18 mouse cellular contexts compared by ENCODE assay signal in the genomic region with DNA sequence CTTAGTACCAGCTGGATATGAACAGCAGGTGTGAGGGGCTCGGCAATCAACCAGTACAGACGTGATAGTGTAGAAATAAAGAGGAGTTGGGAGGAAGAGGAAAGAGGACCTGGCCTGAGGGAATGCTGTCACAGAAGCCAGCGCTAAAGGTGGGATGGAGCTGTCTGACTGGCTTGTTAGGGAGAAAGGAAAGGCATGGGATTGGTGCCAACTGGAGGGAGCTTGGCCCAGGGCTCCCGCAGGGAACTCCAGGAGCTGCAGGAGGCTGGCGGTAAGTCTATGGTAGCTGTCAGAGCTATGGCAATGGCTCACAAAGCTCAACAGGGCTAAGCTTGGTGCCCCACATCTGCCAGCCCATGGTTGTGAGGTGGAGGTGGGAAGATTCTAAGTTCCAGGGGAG. TPM values are rescaled to one million over a fixed set of nuclear protein-coding genes. Genes with fewer than 3 reads are reported as not detected.
DNase-seq lines count a peak whose midpoint lies in the region; ATAC-seq lines count a peak whose summit lies in the region.
"Had no signal": no experiment of that assay in that cellular context is flagged by ENCODE, and none has a peak within 500 bp of the region (broad histone marks: within the 10 kb centered on the region; RNA-seq: fewer than 3 reads in every experiment).

No protein-coding gene starts in this region.

- H3K36me3 ChIP-seq in midbrain, embryonic 14.5 days (ENCODE audit: control insufficient read depth, insufficient read depth, low read length), result no peaks in the 10 kb centered on the region
- H3K36me3 ChIP-seq in midbrain, embryonic 15.5 days (replicated peaks), result no peaks in the 10 kb centered on the region
- H3K36me3 ChIP-seq: embryonic facial prominence, embryonic 15.5 days; hindbrain, embryonic 12.5 days; liver, embryonic 12.5 days had no signal

- no peaks in the 10 kb centered on the region for H3K9me3 ChIP-seq in midbrain, embryonic 14.5 days (ENCODE audit: control insufficient read depth, low read length)
- H3K9me3 ChIP-seq in midbrain, embryonic 15.5 days, result no peaks in the 10 kb centered on the region
- H3K9me3 ChIP-seq: embryonic facial prominence, embryonic 15.5 days; hindbrain, embryonic 12.5 days; liver, embryonic 12.5 days had no signal

- peak; percentile 25 for DNase-seq in cerebellum, adult 11-12 months
- no peak for DNase-seq in cerebellum, postnatal 36 days
- peak; percentile 47 for DNase-seq in kidney, postnatal 14 days
- no peak for DNase-seq in kidney, adult 11 months
- DNase-seq in midbrain, embryonic 14.5 days, result no peak
- DNase-seq in ZHBTc4 (ENCODE audit: low read depth, low spot score), result peak; percentile 34
- DNase-seq: adrenal gland, adult 2 months; embryo, embryonic 11 days; heart, postnatal 10 days; left cerebral cortex, postnatal 4 days; thymus, postnatal 25 days had no signal

- H3K27me3 ChIP-seq in midbrain, embryonic 14.5 days (ENCODE audit: control insufficient read depth, insufficient read depth, low read length), result no peaks in the 10 kb centered on the region
- peaks cover 11% of the 10 kb centered on the region for H3K27me3 ChIP-seq in midbrain, embryonic 15.5 days (replicated peaks)

- H3K4me1 ChIP-seq in midbrain, embryonic 14.5 days (ENCODE audit: control insufficient read depth, insufficient read depth, low read length), result peaks cover 8% of the 10 kb centered on the region
- peaks cover 22% of the 10 kb centered on the region for H3K4me1 ChIP-seq in midbrain, embryonic 15.5 days

- no peak overlapping the region for H3K4me3 ChIP-seq in midbrain, embryonic 14.5 days (replicated peaks; ENCODE audit: low read depth, low read length)
- H3K4me3 ChIP-seq in midbrain, embryonic 15.5 days, result no peak overlapping the region
- H3K4me3 ChIP-seq: embryonic facial prominence, embryonic 15.5 days; hindbrain, embryonic 12.5 days; left cerebral cortex, adult 2 months; liver, embryonic 12.5 days had no signal

- no peak overlapping the region for H3K27ac ChIP-seq in midbrain, embryonic 14.5 days (replicated peaks; ENCODE audit: low read depth, low read length)
- H3K27ac ChIP-seq in midbrain, embryonic 15.5 days, result no peak overlapping the region
- H3K27ac ChIP-seq: embryonic facial prominence, embryonic 15.5 days; hindbrain, embryonic 12.5 days; left cerebral cortex, adult 2 months; liver, embryonic 12.5 days had no signal

- 36% methylated on average over 5 of the region's 5 CpGs for WGBS in midbrain, embryonic 14.5 days
- 35% methylated on average over 5 of the region's 5 CpGs for WGBS in midbrain, embryonic 15.5 days

- 0 out of 2 replicates have a peak overlapping the region, but pooled peaks have one; percentile 3 for H3K9ac ChIP-seq in midbrain, embryonic 14.5 days (replicated peaks; ENCODE audit: low read length)
- no peak overlapping the region for H3K9ac ChIP-seq in midbrain, embryonic 15.5 days
- H3K9ac ChIP-seq: embryonic facial prominence, embryonic 15.5 days; liver, embryonic 12.5 days had no signal

- no peak for ATAC-seq in midbrain, embryonic 14.5 days (ENCODE audit: low FRiP score, low TSS enrichment)
- ATAC-seq in midbrain, embryonic 15.5 days (replicated peaks), result no peak
- ATAC-seq: forebrain, embryonic 16.5 days; inflammation-experienced regulatory T-cells, adult 6 months; liver, embryonic 12.5 days had no signal

- H3K4me2 ChIP-seq in midbrain, embryonic 14.5 days (ENCODE audit: low read length), result no peak overlapping the region
- no peak overlapping the region for H3K4me2 ChIP-seq in midbrain, embryonic 15.5 days
- H3K4me2 ChIP-seq: embryonic facial prominence, embryonic 15.5 days; hindbrain, embryonic 12.5 days; liver, embryonic 12.5 days had no signal

RNA-seq across cellular contexts. Expression of a gene that starts 3.5 kb away (rescaled TPM):
- polyA plus RNA-seq in midbrain, embryonic 14.5 days (2014; fragmentation: Nextera tagmentation; extraction: Ambion mirVana), result 46.5 and 54.0 TPM in 2 replicates
- 69.2 and 69.9 TPM in 2 replicates for polyA plus RNA-seq in midbrain, embryonic 15.5 days (2015; fragmentation: Nextera tagmentation; extraction: Ambion mirVana)

RNA-seq across cellular contexts. Expression of a gene that starts 5.0 kb away (rescaled TPM):
- 2,701 and 2,857 TPM in 2 replicates for polyA plus RNA-seq in midbrain, embryonic 14.5 days (2014; fragmentation: Nextera tagmentation; extraction: Ambion mirVana)
- polyA plus RNA-seq in midbrain, embryonic 15.5 days (2015; fragmentation: Nextera tagmentation; extraction: Ambion mirVana), result 2,076 and 2,093 TPM in 2 replicates

RNA-seq across cellular contexts. Expression of a gene that starts 9.7 kb away (rescaled TPM):
- polyA plus RNA-seq in midbrain, embryonic 14.5 days (2014; fragmentation: Nextera tagmentation; extraction: Ambion mirVana), result 0.40 and 0.96 TPM in 2 replicates
- polyA plus RNA-seq in midbrain, embryonic 15.5 days (2015; fragmentation: Nextera tagmentation; extraction: Ambion mirVana), result 1.9 and 2.0 TPM in 2 replicates
- polyA plus RNA-seq: inflammation-experienced regulatory T-cells, adult 6 months had no signal

RNA-seq across cellular contexts. Expression of a gene that starts 28.5 kb away (rescaled TPM):
- 149 and 178 TPM in 2 replicates for polyA plus RNA-seq in midbrain, embryonic 14.5 days (2014; fragmentation: Nextera tagmentation; extraction: Ambion mirVana)
- polyA plus RNA-seq in midbrain, embryonic 15.5 days (2015; fragmentation: Nextera tagmentation; extraction: Ambion mirVana), result 173 and 180 TPM in 2 replicates

RNA-seq across cellular contexts. Expression of a gene that starts 39.2 kb away (rescaled TPM):
- 13.3 and 16.0 TPM in 2 replicates for polyA plus RNA-seq in midbrain, embryonic 14.5 days (2014; fragmentation: Nextera tagmentation; extraction: Ambion mirVana)
- 19.0 and 20.6 TPM in 2 replicates for polyA plus RNA-seq in midbrain, embryonic 15.5 days (2015; fragmentation: Nextera tagmentation; extraction: Ambion mirVana)
- polyA plus RNA-seq: inflammation-experienced regulatory T-cells, adult 6 months had no signal

Comparison
In these comparisons a context has a peak if more than half of its experiments do, and no peak if none do; other contexts are left out.
1. DNase-seq: peak in cerebellum, adult 11-12 months (single experiment), kidney, postnatal 14 days (single experiment) and ZHBTc4 (single experiment); none in cerebellum, postnatal 36 days (0 of 2), kidney, adult 11 months (single experiment) and midbrain, embryonic 14.5 days (single experiment).